Mouse (Mus musculus) gastrocnemius, adult 2 months (tissue): ENCODE data around the gene Arhgap32. TPM values are rescaled to one million over a fixed set of nuclear protein-coding genes. Genes with fewer than 3 reads are reported as not detected.
"Not testable (repeated sequence)": the region's sequence is repeated elsewhere in the genome, so short reads cannot be mapped to it uniquely, and the experiment has no call there.

Source experiments
- DNase-seq: peaks from one replicate; pipeline ENCODE4 v3.0.0; 2022
- H3K27ac ChIP-seq: fragments of 200-600 bp; 2 replicates; pipeline ENCODE4 v1.8.1; 2022; ENCODE audit warnings: mild to moderate bottlenecking
- H3K4me3 ChIP-seq: fragments of 200-600 bp; 2 replicates; pipeline ENCODE4 v1.8.1; 2022; ENCODE audit warnings: mild to moderate bottlenecking, moderate library complexity
- CTCF ChIP-seq: fragments of 200-600 bp; IDR thresholded peaks from 2 replicates; pipeline ENCODE4 v1.8.1; 2022; ENCODE audit warnings: antibody characterized with exemption, mild to moderate bottlenecking, moderate library complexity
- intact Hi-C: fragments of 180-260 bp; cut with DNase I; formaldehyde crosslinking; loops from one replicate; pipeline ENCODE4 v1.15.1; 2025
- total RNA-seq, 2 experiments: library from RNA; stranded (reverse); gene quantifications; 2 replicates each; pipeline ENCODE4 v1.2.3; 2021

Gene Arhgap32
- total RNA-seq, 2 experiments from 2014 or later = 6.6 to 7.6 TPM

GRCm38 (mm10) chr9:32146257-32146996, 30.5 kb downstream of the Arhgap32 start:
- Histone ChIP-seq H3K27ac (peak overlapping the region; percentile 13; the same call in 1 of the 2 replicates), H3K4me3 (peak overlapping the region; percentile 25; the same call in 1 of the 2 replicates)
- intact Hi-C loops = no loop called here
- DNase-seq = no peak
- no peak for TF ChIP-seq CTCF

DNA sequence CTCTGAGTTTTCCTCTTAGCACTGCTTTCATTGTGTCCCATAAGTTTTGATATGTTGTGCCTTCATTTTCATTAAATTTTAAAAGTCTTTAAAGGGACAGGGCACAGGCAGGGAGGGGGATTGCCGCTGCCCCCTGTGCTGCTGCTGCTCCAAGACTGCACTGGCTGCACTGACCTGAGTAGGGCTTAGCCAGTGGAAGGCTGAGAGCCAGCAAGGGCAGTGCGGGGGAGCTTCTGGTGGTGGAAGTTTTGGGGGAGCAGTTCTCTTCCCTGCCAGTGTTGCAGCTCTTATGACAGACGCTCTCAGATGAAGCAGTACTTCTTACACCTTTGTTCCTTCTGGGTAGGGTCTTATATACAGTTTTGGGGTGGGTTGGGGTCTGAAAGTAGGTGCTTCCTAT, 33.3 kb downstream of the Arhgap32 start:
- Histone ChIP-seq H3K27ac (no peak overlapping the region), H3K4me3 (no peak overlapping the region)
- DNase-seq = peak; percentile 23
- no peak for TF ChIP-seq CTCF
- intact Hi-C loops = no loop called here

- intact Hi-C loops = no loop called here
- TF ChIP-seq CTCF = no peak
- DNase-seq = no peak
- Histone ChIP-seq H3K27ac (no peak overlapping the region), H3K4me3 (no peak overlapping the region)
Measured at GRCm38 (mm10) chr9:32149836-32150642, 34.1 kb downstream of the Arhgap32 start.

DNA sequence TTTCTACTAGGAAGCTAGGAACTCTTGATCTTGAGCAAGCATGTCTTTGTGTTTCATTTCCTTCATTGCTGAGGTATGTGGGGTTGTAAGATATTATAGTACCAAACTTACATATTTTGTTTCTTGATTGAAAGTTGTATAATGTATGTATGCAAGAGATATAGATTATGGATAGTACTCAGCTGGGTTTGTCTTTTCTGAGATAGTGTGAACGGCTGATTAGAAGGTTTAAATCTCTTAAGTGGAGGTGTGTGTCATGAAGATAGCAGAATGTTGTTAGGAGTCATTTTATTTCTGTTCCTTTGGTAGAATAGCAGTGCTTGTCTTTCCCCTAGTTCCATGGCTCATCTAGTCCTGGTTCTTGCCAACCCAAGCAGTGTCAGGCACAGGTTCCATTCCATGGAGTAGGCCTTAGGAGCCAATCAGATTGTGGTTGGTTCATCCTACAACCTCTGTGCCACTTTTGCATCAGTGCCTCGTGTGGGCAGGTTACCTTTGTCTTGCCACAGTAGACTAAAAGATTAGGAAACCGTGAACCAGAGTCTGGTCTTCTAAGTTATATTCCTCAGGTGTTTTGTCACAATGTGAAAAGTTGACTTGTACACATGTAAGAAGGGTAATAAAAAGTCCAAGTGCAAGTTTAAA, 38.9 kb downstream of the Arhgap32 start:
- intact Hi-C loops = loop anchor here (5.0 kb wide), 1 partner anchor 598 kb away; no protein-coding TSS in a partner anchor
- TF ChIP-seq CTCF = no peak
- H3K4me3 ChIP-seq = no peak overlapping the region
- no peak overlapping the region for H3K27ac ChIP-seq
- DNase-seq = no peak

DNA sequence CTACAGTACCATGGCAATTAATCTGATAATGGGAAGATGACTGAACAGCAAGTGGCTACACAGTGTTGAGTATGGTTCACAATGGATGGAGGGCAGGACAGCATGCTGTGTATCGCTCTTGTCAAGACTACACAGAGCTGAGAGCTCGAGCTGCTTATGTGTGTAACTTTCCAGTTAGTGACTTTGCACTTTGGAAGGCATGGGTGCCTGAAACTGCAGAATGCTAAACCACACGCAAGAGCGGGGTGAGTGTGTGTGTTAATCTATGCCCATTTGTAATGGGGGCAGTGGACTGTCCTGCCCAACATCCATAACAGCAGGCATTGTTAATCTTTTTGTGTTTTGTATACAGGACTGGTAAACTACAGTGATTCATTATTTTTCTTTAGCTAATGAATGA, 40.8 kb downstream of the Arhgap32 start:
- TF ChIP-seq CTCF = no peak
- DNase-seq = no peak
- Histone ChIP-seq H3K4me3 (no peak overlapping the region), H3K27ac (no peak overlapping the region)
- intact Hi-C loops = loop anchor here (5.0 kb wide), 1 partner anchor 599 kb away; no protein-coding TSS in a partner anchor

DNA sequence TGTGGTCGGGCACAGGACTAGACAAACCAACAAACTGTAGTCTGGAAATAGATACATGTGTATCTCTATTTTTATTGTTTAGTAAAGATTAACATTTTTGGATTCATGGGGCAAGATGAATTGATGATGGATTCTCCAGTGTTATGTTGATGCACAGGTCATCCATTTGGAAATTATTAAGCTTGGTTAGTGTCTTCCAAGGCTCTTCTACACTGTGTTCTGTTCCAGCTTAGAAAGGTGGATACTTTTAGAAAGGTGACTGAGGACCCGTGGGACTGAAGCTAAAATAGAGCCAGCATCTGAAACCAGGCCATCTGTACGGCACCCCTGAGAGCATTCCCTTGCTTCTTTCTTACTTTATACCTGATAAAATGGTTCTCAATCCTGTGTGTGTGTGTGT, 41.3 kb downstream of the Arhgap32 start:
- TF ChIP-seq CTCF = no peak
- no peak for DNase-seq
- H3K27ac ChIP-seq = no peak overlapping the region
- no peak overlapping the region for H3K4me3 ChIP-seq
- intact Hi-C loops = loop anchor here (5.0 kb wide), 1 partner anchor 600 kb away; no protein-coding TSS in a partner anchor

DNA sequence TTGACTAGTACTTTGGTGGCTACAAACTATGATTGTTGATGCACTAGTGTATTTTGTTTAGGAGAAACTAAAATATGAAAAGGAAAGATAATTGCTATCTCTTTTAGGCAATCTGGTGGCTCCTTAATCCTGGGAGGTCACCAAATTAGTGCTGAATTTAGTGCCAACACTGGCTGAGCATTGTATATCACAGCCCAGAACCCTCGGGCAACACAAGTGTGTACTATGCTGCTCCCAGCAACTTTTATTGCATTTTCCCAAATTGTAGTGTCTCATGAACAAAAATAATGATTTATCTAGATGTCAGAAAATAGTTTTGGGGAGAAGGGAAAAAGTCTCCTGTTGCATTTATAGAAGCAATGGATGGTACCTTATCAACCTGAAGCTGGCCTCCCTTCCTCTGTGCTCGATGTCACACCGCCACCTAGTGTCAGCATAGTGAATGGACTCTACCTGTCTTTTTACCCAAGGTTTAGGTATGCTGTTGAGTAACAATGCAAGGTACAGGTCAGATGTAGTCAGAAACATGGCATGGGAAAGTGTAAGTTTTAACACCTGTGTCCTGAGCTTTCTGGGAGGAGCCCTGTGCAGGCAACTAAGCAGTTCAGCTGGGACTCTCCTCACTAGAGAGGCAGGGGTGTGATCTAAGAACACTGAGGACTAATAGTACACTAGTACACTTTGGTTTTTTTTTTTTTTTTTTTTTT, 43.1 kb downstream of the Arhgap32 start:
- Histone ChIP-seq H3K4me3 (no peak overlapping the region), H3K27ac (no peak overlapping the region)
- DNase-seq = peak; percentile 61
- peak; percentile 97 for TF ChIP-seq CTCF
- intact Hi-C loops = loop anchor here (1.0 to 5.0 kb wide), 4 partner anchors 188 to 602 kb away; no protein-coding TSS in a partner anchor

DNA sequence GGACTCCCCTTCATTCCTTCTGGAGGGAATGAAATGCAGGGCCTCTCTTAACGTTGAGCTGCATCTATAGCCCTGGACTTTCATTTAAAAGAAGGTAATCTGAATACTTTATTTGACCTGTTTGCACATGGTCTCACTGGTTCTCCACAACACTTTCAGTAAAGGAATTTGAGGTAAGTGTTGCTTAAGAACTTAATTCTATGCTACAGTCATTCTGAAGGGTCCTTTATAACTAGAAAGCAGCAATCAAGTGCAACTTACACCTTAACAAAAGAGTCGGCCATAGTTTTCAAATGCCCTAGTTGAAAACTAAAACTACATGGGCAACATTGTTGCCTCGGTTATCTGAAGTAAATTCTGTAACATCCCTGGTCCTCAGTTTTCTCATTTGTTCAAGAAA, 43.8 kb downstream of the Arhgap32 start:
- no peak overlapping the region for H3K27ac ChIP-seq

DNA sequence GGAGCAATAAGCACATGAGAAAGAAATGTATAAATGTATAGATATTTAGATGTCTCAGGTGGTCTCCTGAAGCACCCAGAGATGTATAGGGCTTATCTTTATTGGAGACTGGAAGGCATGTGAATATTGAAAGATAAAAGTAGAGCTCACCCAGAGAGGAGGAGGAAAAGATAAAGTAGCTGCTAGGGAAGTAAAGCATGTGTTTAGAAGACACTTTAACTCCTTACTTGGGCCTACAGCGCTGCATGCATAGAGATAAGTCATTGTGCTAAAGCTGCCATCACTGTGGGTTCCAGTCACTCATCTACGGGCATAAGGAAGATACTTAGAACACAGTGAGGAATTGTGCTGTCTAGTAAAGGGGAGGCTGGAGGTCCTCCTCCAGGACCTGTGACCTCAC, 46.9 kb downstream of the Arhgap32 start:
- intact Hi-C loops = no loop called here
- H3K27ac ChIP-seq = no peak overlapping the region
- no peak for DNase-seq
- no peak overlapping the region for H3K4me3 ChIP-seq
- TF ChIP-seq CTCF = no peak

More for the DNA sequence above, 43.8 kb downstream of the Arhgap32 start:
- H3K4me3 ChIP-seq = no peak overlapping the region
- no peak for DNase-seq
- TF ChIP-seq CTCF = no peak
- intact Hi-C loops = loop anchor here (1.0 to 5.0 kb wide), 3 partner anchors 212 to 602 kb away; no protein-coding TSS in a partner anchor

DNA sequence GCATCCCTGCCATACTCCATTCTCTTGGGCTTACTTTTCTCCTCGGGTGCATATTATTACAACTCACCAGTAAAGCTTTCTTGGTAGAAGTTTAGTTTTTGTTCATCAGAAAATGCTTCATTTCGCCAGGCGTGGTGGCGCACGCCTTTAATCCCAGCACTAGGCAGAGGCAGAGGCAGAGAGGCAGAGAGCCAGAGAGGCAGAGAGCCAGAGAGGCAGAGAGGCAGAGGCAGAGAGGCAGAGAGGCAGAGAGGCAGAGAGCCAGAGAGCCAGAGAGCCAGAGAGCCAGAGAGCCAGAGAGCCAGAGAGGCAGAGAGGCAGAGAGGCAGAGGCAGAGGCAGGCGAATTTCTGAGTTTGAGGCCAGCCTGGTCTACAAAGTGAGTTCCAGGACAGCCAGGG, 47.9 kb downstream of the Arhgap32 start:
- intact Hi-C loops, H3K27ac ChIP-seq, H3K4me3 ChIP-seq: not testable (repeated sequence)
- DNase-seq = peak; percentile 47

GRCm38 (mm10) chr9:32168546-32169137, 52.7 kb downstream of the Arhgap32 start:
- no peak for DNase-seq
- Histone ChIP-seq H3K4me3 (no peak overlapping the region), H3K27ac (no peak overlapping the region)
- intact Hi-C loops = no loop called here
- no peak for TF ChIP-seq CTCF

DNA sequence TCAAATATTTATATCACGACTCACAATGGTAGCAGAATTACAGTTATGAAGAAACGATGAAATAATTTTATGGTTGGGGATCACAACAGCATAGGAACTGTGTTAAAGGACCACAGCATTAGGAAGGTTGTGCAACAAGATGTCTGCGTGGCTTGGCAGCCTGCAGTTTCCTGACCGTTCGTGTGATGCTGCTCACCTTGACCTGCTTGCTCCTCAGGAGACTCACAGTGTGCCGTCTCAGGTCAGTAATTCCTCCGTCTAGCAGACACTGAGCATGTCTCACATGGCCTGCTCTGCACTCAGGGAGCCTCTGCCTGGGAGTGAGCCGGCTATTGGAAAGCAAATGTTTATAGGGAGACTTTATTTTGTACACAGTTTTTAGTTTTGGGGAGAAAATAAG, 54.8 kb downstream of the Arhgap32 start:
- no peak for TF ChIP-seq CTCF
- H3K27ac ChIP-seq = no peak overlapping the region
- intact Hi-C loops = no loop called here
- no peak for DNase-seq
- H3K4me3 ChIP-seq = no peak overlapping the region
